Mouse (Mus musculus): ENCODE measurements at regions not wholly inside any gene's neighbourhood (a gene's known extent, or its start where the extent isn't known, plus 50 kb on each side); places are given as distances from the start of the nearest gene placed in this dataset.

DNA sequence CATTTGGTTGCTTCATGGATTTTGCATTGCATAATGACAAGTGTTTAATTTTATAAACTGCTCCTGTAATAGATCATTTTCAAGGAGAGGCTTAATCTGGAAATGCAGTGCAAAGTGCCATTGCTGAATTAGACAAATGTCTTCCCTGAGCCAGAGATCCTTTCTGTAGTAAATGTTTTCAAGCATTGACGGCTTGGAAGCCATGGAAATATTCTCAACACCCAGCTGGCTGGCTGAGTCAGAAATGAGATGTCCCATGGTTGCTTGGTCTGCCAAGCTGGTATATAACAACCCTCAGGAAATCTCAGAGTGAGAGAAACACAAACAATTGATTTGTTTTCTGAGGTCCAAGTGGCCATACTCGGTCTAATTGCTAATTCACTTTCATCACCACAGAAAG lies 298.1 kb upstream of the Prkd1 start:
- Histone ChIP-seq H3K27ac (ENCODE audit: low read length) (no peak overlapping the region), H3K36me3 (ENCODE audit: control insufficient read depth, insufficient read depth, low read length) (no peaks in the 10 kb centered on the region), H3K27me3 (ENCODE audit: control insufficient read depth, insufficient read depth, low read depth, low read length) (no peaks in the 10 kb centered on the region), H3K4me3 (ENCODE audit: low read depth, low read length) (no peak overlapping the region), H3K9ac (ENCODE audit: low read depth, low read length) (no peak overlapping the region), H3K4me2 (ENCODE audit: low read length) (no peak overlapping the region), H3K4me1 (ENCODE audit: control insufficient read depth, insufficient read depth, low read length) (0 out of 2 replicates have a peak, but pooled peaks cover 2% of the 10 kb centered on the region), H3K9me3 (replicated peaks; ENCODE audit: control insufficient read depth, low read length, poor library complexity, severe bottlenecking) (no peaks in the 10 kb centered on the region)
- 76% methylated on average over 2 of the region's 2 CpGs for WGBS
- ATAC-seq, result no peak

DNA sequence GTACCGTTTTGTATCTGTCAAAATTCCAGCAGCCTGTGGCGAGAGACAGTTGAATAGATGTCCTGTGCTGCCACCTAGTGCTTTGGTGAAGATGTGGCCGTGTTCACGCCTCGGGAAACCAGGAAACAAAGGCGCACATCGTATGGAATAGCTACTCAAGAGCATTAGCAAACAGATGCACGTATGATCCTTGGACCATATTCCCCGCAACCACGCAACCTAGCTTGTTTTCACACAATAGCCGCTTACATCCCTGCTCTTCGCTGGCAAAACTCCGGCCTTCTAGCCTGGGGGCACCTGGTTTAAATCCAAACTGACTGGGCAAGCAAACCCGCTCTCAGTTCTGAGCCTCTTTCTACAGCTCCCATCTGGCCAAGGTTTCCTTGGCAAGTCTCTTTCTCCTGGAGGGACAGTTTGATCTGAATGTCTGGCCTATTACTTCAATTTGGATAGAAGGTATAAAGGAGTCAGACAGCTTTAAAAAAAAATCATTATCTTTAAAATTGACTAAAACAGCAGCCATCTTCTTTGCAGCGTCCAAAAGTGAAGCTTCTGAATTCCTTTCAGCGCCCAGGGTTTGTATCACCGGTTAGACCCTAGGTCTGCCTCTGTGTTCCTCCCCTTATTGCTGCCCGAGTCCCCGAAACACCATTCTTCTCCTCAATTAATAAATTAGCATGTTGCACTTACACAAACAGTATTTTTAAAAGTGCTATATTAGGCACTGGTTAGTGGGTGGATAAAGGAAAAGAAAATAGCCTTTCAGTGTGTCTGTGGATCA lies 295.0 kb upstream of the Prkd1 start:
- peak overlapping the region; percentile 54 for H3K4me2 ChIP-seq (ENCODE audit: low read length)
- H3K9ac ChIP-seq (ENCODE audit: low read depth, low read length), result peak overlapping the region; percentile 69
- 0 out of 2 replicates have a peak, but pooled peaks cover 2% of the 10 kb centered on the region for H3K4me1 ChIP-seq (ENCODE audit: control insufficient read depth, insufficient read depth, low read length)
- H3K4me3 ChIP-seq (ENCODE audit: low read depth, low read length), result peak overlapping the region; percentile 33
- no peaks in the 10 kb centered on the region for H3K36me3 ChIP-seq (ENCODE audit: control insufficient read depth, insufficient read depth, low read length)
- peak; percentile 95 for ATAC-seq
- no peak overlapping the region for H3K27ac ChIP-seq (ENCODE audit: low read length)
- H3K27me3 ChIP-seq (ENCODE audit: control insufficient read depth, insufficient read depth, low read depth, low read length), result no peaks in the 10 kb centered on the region
- WGBS, result 20% methylated on average over 19 of the region's 19 CpGs
- H3K9me3 ChIP-seq (replicated peaks; ENCODE audit: control insufficient read depth, low read length, poor library complexity, severe bottlenecking), result no peaks in the 10 kb centered on the region

DNA sequence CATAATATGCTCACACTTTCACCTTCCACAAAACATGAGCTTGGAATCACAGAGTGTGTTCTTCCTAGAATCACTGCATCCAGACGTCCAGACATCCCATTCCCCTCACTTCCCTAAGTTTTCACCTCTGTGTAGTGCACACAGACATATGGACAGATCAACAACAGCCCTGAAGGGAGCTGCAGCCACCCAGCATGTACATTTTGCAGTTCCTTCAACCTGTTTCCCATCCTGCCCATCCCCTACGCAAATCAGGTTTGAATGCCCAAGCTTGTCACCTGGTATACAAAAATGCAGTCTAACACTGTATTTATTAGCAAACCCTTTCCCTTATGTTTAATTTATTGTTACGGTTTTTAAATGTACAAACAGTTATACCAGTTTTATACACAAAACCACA lies 294.4 kb upstream of the Prkd1 start:
- Histone ChIP-seq H3K4me3 (ENCODE audit: low read depth, low read length) (no peak overlapping the region), H3K36me3 (ENCODE audit: control insufficient read depth, insufficient read depth, low read length) (no peaks in the 10 kb centered on the region), H3K9ac (ENCODE audit: low read depth, low read length) (no peak overlapping the region), H3K4me2 (ENCODE audit: low read length) (no peak overlapping the region), H3K9me3 (replicated peaks; ENCODE audit: control insufficient read depth, low read length, poor library complexity, severe bottlenecking) (no peaks in the 10 kb centered on the region), H3K4me1 (ENCODE audit: control insufficient read depth, insufficient read depth, low read length) (0 out of 2 replicates have a peak, but pooled peaks cover 2% of the 10 kb centered on the region), H3K27ac (ENCODE audit: low read length) (no peak overlapping the region), H3K27me3 (ENCODE audit: control insufficient read depth, insufficient read depth, low read depth, low read length) (no peaks in the 10 kb centered on the region)
- WGBS, result 56% methylated on average over 3 of the region's 3 CpGs
- peak; percentile 54 for ATAC-seq

DNA sequence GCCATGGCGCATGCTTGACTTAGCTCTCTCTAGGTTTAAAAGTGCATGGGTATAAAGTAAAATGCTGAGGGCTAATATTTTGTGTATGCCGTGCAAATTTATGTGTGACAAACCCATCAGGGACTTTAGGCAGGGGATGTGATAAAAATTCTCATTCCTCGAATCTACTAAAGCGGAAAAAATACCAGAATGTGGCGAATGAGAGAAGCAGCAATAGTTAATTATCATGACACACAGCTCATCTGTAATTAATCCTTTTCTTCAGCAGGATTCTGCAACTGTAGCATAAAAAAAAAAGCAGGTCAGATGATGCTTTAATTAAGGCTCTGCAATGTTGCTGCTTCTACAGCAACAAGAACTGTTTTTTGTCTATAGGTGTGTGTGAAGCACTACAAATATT lies 286.6 kb upstream of the Prkd1 start:
- no peaks in the 10 kb centered on the region for H3K4me1 ChIP-seq (ENCODE audit: control insufficient read depth, insufficient read depth, low read length)
- no peaks in the 10 kb centered on the region for H3K36me3 ChIP-seq (ENCODE audit: control insufficient read depth, insufficient read depth, low read length)
- no peaks in the 10 kb centered on the region for H3K9me3 ChIP-seq (replicated peaks; ENCODE audit: control insufficient read depth, low read length, poor library complexity, severe bottlenecking)
- H3K4me2 ChIP-seq (ENCODE audit: low read length), result no peak overlapping the region
- no peak for ATAC-seq
- H3K27me3 ChIP-seq (ENCODE audit: control insufficient read depth, insufficient read depth, low read depth, low read length), result no peaks in the 10 kb centered on the region
- H3K9ac ChIP-seq (ENCODE audit: low read depth, low read length), result no peak overlapping the region
- H3K27ac ChIP-seq (ENCODE audit: low read length), result no peak overlapping the region
- no peak overlapping the region for H3K4me3 ChIP-seq (ENCODE audit: low read depth, low read length)
- 72% methylated on average over 5 of the region's 5 CpGs for WGBS

DNA sequence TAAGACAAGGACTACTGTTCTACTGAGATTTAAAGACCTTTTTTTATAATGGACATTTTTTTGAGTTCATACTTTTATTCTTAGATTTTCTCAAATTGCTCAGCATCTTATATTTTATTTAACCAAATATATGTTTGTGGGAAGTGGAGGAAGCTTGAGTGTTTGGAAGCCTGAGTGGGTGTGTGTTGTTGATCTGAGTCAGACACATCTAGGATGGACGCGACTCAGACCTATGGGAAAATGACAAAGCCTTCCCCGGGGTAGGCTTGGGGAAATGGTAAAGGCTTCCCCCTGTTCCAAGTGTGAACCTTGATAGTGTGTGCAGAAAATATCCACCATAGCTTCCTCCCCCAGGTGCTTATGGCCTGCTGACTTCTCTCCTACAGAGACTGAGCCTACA lies 283.6 kb upstream of the Prkd1 start:
- no peaks in the 10 kb centered on the region for H3K4me1 ChIP-seq (ENCODE audit: control insufficient read depth, insufficient read depth, low read length)
- H3K27me3 ChIP-seq (ENCODE audit: control insufficient read depth, insufficient read depth, low read depth, low read length), result no peaks in the 10 kb centered on the region
- H3K4me2 ChIP-seq (ENCODE audit: low read length), result no peak overlapping the region
- 92% methylated on average over 3 of the region's 3 CpGs for WGBS
- H3K9me3 ChIP-seq (replicated peaks; ENCODE audit: control insufficient read depth, low read length, poor library complexity, severe bottlenecking), result no peaks in the 10 kb centered on the region
- H3K9ac ChIP-seq (ENCODE audit: low read depth, low read length), result no peak overlapping the region
- H3K4me3 ChIP-seq (ENCODE audit: low read depth, low read length), result no peak overlapping the region
- H3K27ac ChIP-seq (ENCODE audit: low read length), result no peak overlapping the region
- ATAC-seq, result no peak
- H3K36me3 ChIP-seq (ENCODE audit: control insufficient read depth, insufficient read depth, low read length), result no peaks in the 10 kb centered on the region

DNA sequence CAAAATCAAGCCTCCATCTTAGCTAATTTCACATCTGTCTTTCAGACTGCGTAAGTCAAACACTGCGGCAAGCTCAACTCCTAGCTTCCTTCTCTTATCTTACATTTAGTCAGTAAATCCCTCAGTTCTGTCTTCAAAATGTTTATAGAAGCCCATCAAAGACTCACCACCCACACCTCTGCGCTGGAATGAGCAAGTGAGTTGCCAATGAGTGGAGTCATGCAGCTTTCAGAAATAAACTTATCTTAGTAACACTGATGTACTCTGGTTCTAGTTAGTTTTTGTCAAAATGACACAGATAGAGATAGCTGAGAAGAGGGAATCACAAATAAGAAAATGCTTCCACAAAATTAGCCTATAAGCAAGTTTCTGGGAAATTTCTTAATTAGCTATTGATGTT lies 280.7 kb upstream of the Prkd1 start:
- Histone ChIP-seq H3K27ac (ENCODE audit: low read length) (no peak overlapping the region), H3K4me3 (ENCODE audit: low read depth, low read length) (no peak overlapping the region), H3K9me3 (replicated peaks; ENCODE audit: control insufficient read depth, low read length, poor library complexity, severe bottlenecking) (no peaks in the 10 kb centered on the region), H3K36me3 (ENCODE audit: control insufficient read depth, insufficient read depth, low read length) (no peaks in the 10 kb centered on the region), H3K4me2 (ENCODE audit: low read length) (no peak overlapping the region), H3K4me1 (ENCODE audit: control insufficient read depth, insufficient read depth, low read length) (no peaks in the 10 kb centered on the region), H3K27me3 (ENCODE audit: control insufficient read depth, insufficient read depth, low read depth, low read length) (no peaks in the 10 kb centered on the region), H3K9ac (ENCODE audit: low read depth, low read length) (no peak overlapping the region)
- no peak for ATAC-seq
- 88% methylated on average over 3 of the region's 3 CpGs for WGBS

DNA sequence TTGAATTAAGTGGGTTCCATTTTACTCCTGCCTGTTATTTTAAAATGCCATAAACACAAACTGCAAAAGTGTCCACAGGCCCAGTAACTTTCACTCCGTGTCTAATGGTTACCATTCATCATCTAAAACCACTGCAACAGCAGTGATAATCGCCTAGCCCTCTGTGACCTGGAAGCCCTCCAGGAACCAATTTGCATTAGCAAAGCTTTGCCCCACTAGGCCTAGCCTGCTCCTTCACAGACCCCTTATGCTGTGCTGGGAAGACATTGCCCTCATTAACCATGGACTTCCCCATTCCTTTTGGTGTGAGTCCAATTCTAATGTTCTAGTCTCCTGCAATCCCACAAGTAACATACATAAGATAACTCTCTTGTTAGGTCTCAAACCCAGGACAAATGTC lies 277.3 kb upstream of the Prkd1 start:
- no peaks in the 10 kb centered on the region for H3K36me3 ChIP-seq (ENCODE audit: control insufficient read depth, insufficient read depth, low read length)
- no peaks in the 10 kb centered on the region for H3K27me3 ChIP-seq (ENCODE audit: control insufficient read depth, insufficient read depth, low read depth, low read length)
- no peak overlapping the region for H3K27ac ChIP-seq (ENCODE audit: low read length)
- H3K4me1 ChIP-seq (ENCODE audit: control insufficient read depth, insufficient read depth, low read length), result no peaks in the 10 kb centered on the region
- ATAC-seq, result no peak
- no peak overlapping the region for H3K4me2 ChIP-seq (ENCODE audit: low read length)
- no peak overlapping the region for H3K4me3 ChIP-seq (ENCODE audit: low read depth, low read length)
- no peaks in the 10 kb centered on the region for H3K9me3 ChIP-seq (replicated peaks; ENCODE audit: control insufficient read depth, low read length, poor library complexity, severe bottlenecking)
- 31% methylated on average over 2 of the region's 2 CpGs for WGBS
- H3K9ac ChIP-seq (ENCODE audit: low read depth, low read length), result no peak overlapping the region

DNA sequence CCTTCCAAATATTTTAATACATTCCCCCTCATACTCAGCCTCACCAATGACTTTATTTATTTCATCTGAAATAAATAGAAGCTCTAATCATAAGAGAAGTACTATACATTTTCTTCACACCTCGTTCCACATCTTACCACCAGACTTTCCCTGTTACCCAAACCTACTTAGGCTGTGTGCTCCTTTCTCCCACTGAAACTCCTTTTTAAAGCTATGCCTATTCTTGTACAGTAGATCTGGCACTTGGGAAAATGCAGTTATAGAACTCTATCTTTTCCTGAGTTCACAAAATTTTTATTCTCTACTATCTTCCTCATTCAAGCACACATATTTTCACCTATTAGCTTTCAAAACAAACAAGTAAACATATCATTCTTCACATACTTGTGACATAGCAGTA lies 272.8 kb upstream of the Prkd1 start:
- ATAC-seq, result no peak

DNA sequence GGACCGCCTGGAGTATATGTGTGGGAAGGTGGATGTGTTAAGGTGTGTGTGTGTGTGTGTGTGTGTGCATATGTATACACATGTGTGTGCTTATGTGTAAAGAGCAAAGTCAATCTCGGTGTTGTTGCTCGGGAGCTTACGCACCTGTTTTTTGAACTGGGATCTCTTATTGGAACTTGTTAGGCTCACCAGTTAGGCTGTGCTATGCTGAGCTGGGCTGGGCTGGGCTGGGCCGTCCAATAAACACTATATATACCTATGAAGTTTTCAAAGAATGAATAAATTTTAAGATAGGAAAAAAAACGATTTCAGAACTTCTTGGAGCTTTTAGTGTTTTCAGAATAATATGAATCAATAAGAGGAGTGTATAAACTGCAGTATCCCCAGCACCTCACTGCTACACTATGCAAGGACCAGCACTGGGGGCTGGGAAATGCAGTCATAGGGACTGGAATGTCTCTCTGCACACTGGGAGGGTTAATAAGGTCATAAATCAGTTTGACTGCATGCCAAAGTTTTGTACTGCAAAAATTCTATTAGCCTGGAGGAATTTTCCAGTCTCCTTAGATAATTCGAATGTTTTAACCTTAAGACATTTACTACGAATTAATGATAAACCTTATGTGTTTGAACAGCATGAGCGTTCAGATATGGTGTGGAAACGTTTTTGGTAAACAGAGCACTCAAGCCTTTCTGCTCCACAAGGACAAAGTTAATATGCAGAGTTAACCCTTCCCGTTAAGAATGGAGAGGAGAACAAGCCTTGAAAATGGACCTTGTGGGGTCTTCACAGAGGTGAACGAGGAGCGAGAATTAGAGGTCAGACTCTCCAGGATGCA lies 250.9 kb upstream of the Prkd1 start:
- no peaks in the 10 kb centered on the region for H3K36me3 ChIP-seq (ENCODE audit: control insufficient read depth, insufficient read depth, low read length)
- no peak overlapping the region for H3K9ac ChIP-seq (ENCODE audit: low read depth, low read length)
- 85% methylated on average over 13 of the region's 13 CpGs for WGBS

More for the DNA sequence above, 272.8 kb upstream of the Prkd1 start:
- H3K4me3 ChIP-seq (ENCODE audit: low read depth, low read length), result no peak overlapping the region
- WGBS, result 81% methylated on average over 1 of the region's 1 CpGs
- H3K9me3 ChIP-seq (replicated peaks; ENCODE audit: control insufficient read depth, low read length, poor library complexity, severe bottlenecking), result no peaks in the 10 kb centered on the region
- no peak overlapping the region for H3K9ac ChIP-seq (ENCODE audit: low read depth, low read length)
- H3K4me1 ChIP-seq (ENCODE audit: control insufficient read depth, insufficient read depth, low read length), result no peaks in the 10 kb centered on the region
- H3K4me2 ChIP-seq (ENCODE audit: low read length), result no peak overlapping the region
- H3K27ac ChIP-seq (ENCODE audit: low read length), result no peak overlapping the region
- no peaks in the 10 kb centered on the region for H3K27me3 ChIP-seq (ENCODE audit: control insufficient read depth, insufficient read depth, low read depth, low read length)
- H3K36me3 ChIP-seq (ENCODE audit: control insufficient read depth, insufficient read depth, low read length), result no peaks in the 10 kb centered on the region

More for the DNA sequence above, 250.9 kb upstream of the Prkd1 start:
- Histone ChIP-seq H3K27me3 (ENCODE audit: control insufficient read depth, insufficient read depth, low read depth, low read length) (no peaks in the 10 kb centered on the region), H3K9me3 (replicated peaks; ENCODE audit: control insufficient read depth, low read length, poor library complexity, severe bottlenecking) (no peaks in the 10 kb centered on the region), H3K4me2 (ENCODE audit: low read length) (no peak overlapping the region), H3K4me3 (ENCODE audit: low read depth, low read length) (no peak overlapping the region), H3K4me1 (ENCODE audit: control insufficient read depth, insufficient read depth, low read length) (no peaks in the 10 kb centered on the region), H3K27ac (ENCODE audit: low read length) (no peak overlapping the region)
- no peak for ATAC-seq
